Mouse (Mus musculus) forebrain, embryonic 11.5 days (tissue): Measurements from ENCODE around the gene Nlrc4. TPM values are rescaled to one million over a fixed set of nuclear protein-coding genes. Genes with fewer than 3 reads are reported as not detected.

Source experiments
- ATAC-seq: fragments of 200-750 bp; cut with Nextera tagmentation; replicated peaks from 2 replicates; pipeline ENCODE4 v1.8.0; 2017; ENCODE audit warnings: moderate TSS enrichment; ENCODE audit not compliant: low FRiP score
- DNase-seq: peaks from one replicate; pipeline ENCODE4 v3.0.0-alpha.2; 2017; ENCODE audit warnings: low spot score
- H3K27ac ChIP-seq: fragments of 300-500 bp; sonication (generic); 2 replicates; pipeline ENCODE4 v1.5.1; 2014; ENCODE audit warnings: low read depth, low read length
- H3K27me3 ChIP-seq: fragments of 300-500 bp; sonication (generic); 2 replicates; pipeline ENCODE4 v1.6.1; 2014; ENCODE audit warnings: mild to moderate bottlenecking, low read length, mixed read lengths; ENCODE audit not compliant: control insufficient read depth, insufficient read depth
- H3K36me3 ChIP-seq: fragments of 300-500 bp; sonication (generic); 2 replicates; pipeline ENCODE4 v1.6.1; 2014; ENCODE audit warnings: mild to moderate bottlenecking, low read length, moderate library complexity, mixed read lengths; ENCODE audit not compliant: control insufficient read depth, insufficient read depth
- H3K4me1 ChIP-seq: fragments of 300-500 bp; sonication (generic); replicated peaks from 2 replicates; pipeline ENCODE4 v1.6.1; 2014; ENCODE audit warnings: low read length, mixed read lengths; ENCODE audit not compliant: control insufficient read depth, insufficient read depth
- H3K4me2 ChIP-seq: fragments of 300-500 bp; sonication (generic); 2 replicates; pipeline ENCODE4 v1.6.1; 2014; ENCODE audit warnings: low read depth, mild to moderate bottlenecking, low read length, moderate library complexity, mixed read lengths; ENCODE audit not compliant: severe bottlenecking
- H3K4me3 ChIP-seq: fragments of 300-500 bp; sonication (generic); 2 replicates; pipeline ENCODE4 v1.5.1; 2014; ENCODE audit warnings: low read depth, low read length
- H3K9ac ChIP-seq: fragments of 300-500 bp; sonication (generic); 2 replicates; pipeline ENCODE4 v1.6.1; 2014; ENCODE audit warnings: low read length
- H3K9me3 ChIP-seq: fragments of 300-500 bp; sonication (generic); 2 replicates; pipeline ENCODE4 v1.6.1; 2016; ENCODE audit warnings: low read length, mixed read lengths; ENCODE audit not compliant: control insufficient read depth
- WGBS: fragments of 180-500 bp; shearing (Covaris S2); extraction: QIAGEN DNeasy Blood & Tissue Kit; methylation state at CpG from one replicate; pipeline ENCODE4 v1.1.7; 2014; 5-methylcytosine and 5-hydroxymethylcytosine counted together
- polyA plus RNA-seq: library from polyadenylated mRNA; unstranded; fragments of >200 nt; fragmentation: Nextera tagmentation; extraction: Ambion mirVana; gene quantifications from 2 replicates; pipeline ENCODE4 v1.2.1, GENCODE M21; 2014

The Nlrc4 gene
- polyA plus RNA-seq, 1 experiment from 2014 or later = 0.19 TPM

DNA sequence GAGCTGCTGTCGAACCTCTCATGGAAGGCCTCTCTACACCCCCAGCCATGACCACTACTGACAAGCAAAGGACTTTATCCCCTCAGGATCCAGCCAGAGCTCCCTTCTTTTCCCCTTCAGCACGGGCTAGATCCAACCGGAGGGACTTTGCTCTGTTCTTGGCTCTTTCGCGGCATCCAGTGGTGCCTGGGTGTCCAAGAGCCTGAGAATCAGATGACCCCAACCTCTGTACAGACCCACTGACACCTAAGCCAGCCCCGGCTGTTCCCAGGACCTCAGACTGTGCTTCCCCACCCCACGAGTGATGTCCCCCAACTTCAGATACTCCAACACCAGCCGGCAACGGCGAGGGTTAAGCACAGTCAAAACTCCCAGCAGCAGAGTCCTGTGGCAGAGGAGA, 9.2 kb downstream of the Nlrc4 start:
- Histone ChIP-seq H3K4me3 (no peak overlapping the region), H3K27me3 (no peaks in the 10 kb centered on the region), H3K36me3 (no peaks in the 10 kb centered on the region), H3K4me1 (no peaks in the 10 kb centered on the region), H3K4me2 (no peak overlapping the region), H3K9me3 (no peaks in the 10 kb centered on the region), H3K27ac (no peak overlapping the region), H3K9ac (no peak overlapping the region)
- WGBS = 92% methylated on average over 10 of the region's 10 CpGs
- DNase-seq = no peak
- no peak for ATAC-seq

DNA sequence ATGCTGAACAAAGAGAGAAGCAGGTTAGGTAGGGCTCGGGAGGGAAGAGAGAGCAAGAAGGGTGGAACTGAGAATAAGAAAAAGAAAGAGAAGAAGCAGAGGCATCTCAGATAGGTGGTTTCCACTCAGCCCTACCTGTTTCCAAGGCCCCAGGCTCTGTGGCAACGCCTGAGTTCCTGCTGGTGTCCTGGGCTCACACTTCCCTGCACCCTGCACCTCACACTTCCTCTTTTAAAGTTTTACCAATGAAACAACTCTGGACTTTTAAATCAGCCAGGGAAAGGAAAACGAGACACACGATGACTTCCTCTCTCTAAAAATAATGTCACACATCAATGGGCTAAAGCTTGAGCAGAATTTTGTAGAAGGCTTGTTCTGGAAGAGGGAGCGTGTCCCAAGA, 18.5 kb downstream of the Nlrc4 start:
- Histone ChIP-seq H3K27ac (no peak overlapping the region), H3K4me3 (no peak overlapping the region), H3K36me3 (no peaks in the 10 kb centered on the region), H3K27me3 (no peaks in the 10 kb centered on the region), H3K4me1 (no peaks in the 10 kb centered on the region), H3K9ac (no peak overlapping the region), H3K9me3 (no peaks in the 10 kb centered on the region), H3K4me2 (no peak overlapping the region)
- ATAC-seq = no peak
- no peak for DNase-seq
- 78% methylated on average over 5 of the region's 5 CpGs for WGBS

DNA sequence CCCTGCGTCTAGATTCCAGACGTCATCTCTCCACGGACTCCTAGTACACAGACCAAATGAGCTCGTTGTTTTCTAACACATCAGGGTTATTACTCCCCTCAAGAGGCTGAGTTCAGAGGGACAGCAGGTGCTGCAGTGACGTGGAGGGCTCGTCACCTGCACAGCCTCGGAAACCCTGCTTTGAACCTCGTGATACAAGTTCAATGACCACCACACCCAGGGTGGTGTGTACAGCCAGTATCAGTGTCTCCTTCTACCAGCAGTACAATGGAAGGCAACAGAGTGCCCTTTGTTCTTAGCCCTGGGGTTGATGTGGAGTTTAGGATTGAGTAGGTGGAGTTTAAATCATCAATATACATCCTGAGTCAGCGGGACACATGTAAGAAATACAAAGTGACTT, 21.2 kb downstream of the Nlrc4 start:
- ATAC-seq (no peak), DNase-seq (no peak)
- H3K4me3 ChIP-seq = no peak overlapping the region
- H3K4me2 ChIP-seq = no peak overlapping the region
- H3K36me3 ChIP-seq = no peaks in the 10 kb centered on the region
- no peak overlapping the region for H3K27ac ChIP-seq
- H3K27me3 ChIP-seq = no peaks in the 10 kb centered on the region
- WGBS = 86% methylated on average over 9 of the region's 9 CpGs
- H3K9me3 ChIP-seq = no peaks in the 10 kb centered on the region
- H3K4me1 ChIP-seq = no peaks in the 10 kb centered on the region
- no peak overlapping the region for H3K9ac ChIP-seq

- no peaks in the 10 kb centered on the region for H3K4me1 ChIP-seq
- H3K4me3 ChIP-seq = no peak overlapping the region
- no peaks in the 10 kb centered on the region for H3K36me3 ChIP-seq
- no peak overlapping the region for H3K4me2 ChIP-seq
- no peaks in the 10 kb centered on the region for H3K27me3 ChIP-seq
- H3K9me3 ChIP-seq = no peaks in the 10 kb centered on the region
- ATAC-seq (no peak), DNase-seq (no peak)
- H3K27ac ChIP-seq = no peak overlapping the region
- WGBS = 88% methylated on average over 5 of the region's 5 CpGs
- H3K9ac ChIP-seq = no peak overlapping the region
Measured at GRCm38 (mm10) chr17:74432631-74433030, 26.3 kb downstream of the Nlrc4 start.

- Histone ChIP-seq H3K9ac (no peak overlapping the region), H3K4me3 (no peak overlapping the region), H3K27me3 (no peaks in the 10 kb centered on the region), H3K27ac (no peak overlapping the region), H3K4me1 (no peaks in the 10 kb centered on the region), H3K9me3 (no peaks in the 10 kb centered on the region), H3K36me3 (no peaks in the 10 kb centered on the region), H3K4me2 (no peak overlapping the region)
- ATAC-seq = no peak
- DNase-seq = no peak
- 70% methylated on average over 13 of the region's 13 CpGs for WGBS
Measured at GRCm38 (mm10) chr17:74431481-74431880, 27.5 kb downstream of the Nlrc4 start.

DNA sequence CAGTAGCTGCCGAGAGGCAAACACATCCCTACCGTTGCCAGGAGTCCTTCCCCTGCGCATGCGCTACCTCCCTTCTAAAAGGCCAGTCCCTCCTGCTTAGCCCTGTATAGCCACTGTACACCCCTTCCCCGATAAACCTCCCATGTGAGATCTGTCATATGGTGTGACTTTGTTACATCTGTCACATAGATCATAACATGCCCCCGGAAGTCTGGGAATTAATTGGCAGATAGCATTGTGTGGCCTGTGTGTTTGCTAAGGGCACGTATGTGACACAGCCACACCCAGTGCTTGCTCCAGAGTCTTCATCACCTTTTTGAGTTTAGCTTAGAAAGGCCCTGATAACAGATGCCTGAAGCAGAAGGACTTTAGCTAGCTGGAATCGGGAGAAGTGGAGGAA, 28.9 kb downstream of the Nlrc4 start:
- no peaks in the 10 kb centered on the region for H3K9me3 ChIP-seq
- H3K27ac ChIP-seq = no peak overlapping the region
- ATAC-seq (no peak), DNase-seq (no peak)
- no peaks in the 10 kb centered on the region for H3K27me3 ChIP-seq
- WGBS = 90% methylated on average over 8 of the region's 8 CpGs
- no peaks in the 10 kb centered on the region for H3K4me1 ChIP-seq
- no peak overlapping the region for H3K9ac ChIP-seq
- H3K4me2 ChIP-seq = no peak overlapping the region
- no peaks in the 10 kb centered on the region for H3K36me3 ChIP-seq
- no peak overlapping the region for H3K4me3 ChIP-seq

- WGBS = 74% methylated on average over 12 of the region's 12 CpGs
- Histone ChIP-seq H3K36me3 (no peaks in the 10 kb centered on the region; the same call in 1 of the 2 replicates), H3K9me3 (no peaks in the 10 kb centered on the region), H3K9ac (no peak overlapping the region), H3K27me3 (no peaks in the 10 kb centered on the region), H3K4me2 (no peak overlapping the region), H3K4me3 (no peak overlapping the region), H3K4me1 (no peaks in the 10 kb centered on the region), H3K27ac (no peak overlapping the region)
- no peak for ATAC-seq
- no peak for DNase-seq
Measured at GRCm38 (mm10) chr17:74424401-74425005, 34.4 kb downstream of the Nlrc4 start.

DNA sequence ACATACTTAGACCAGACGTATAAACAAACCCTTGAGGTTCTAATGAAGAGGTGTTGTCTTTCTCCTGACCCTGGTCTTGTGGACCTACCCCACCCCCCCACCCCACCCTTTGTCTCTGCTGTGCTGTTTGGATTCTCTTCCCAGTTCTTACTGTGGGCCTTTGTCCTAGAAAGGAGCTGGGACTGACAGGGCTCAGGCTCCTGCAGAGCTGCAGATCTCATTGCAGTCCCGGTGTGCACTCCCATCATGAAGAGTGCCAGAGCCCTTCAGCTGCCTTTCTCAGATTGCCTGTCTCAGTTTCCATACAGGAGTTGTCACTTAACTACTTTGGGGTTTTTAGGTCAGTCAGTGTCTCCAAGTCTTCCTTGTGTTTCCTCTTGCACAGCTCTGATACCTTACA, 38.3 kb downstream of the Nlrc4 start:
- Histone ChIP-seq H3K9me3 (no peaks in the 10 kb centered on the region), H3K36me3 (no peaks in the 10 kb centered on the region; the same call in 1 of the 2 replicates), H3K4me1 (no peaks in the 10 kb centered on the region), H3K9ac (no peak overlapping the region), H3K4me2 (no peak overlapping the region), H3K27me3 (no peaks in the 10 kb centered on the region), H3K27ac (no peak overlapping the region), H3K4me3 (no peak overlapping the region)
- DNase-seq (no peak), ATAC-seq (no peak)
- WGBS = 57% methylated on average over 2 of the region's 2 CpGs

GRCm38 (mm10) chr17:74418171-74418570, 40.8 kb downstream of the Nlrc4 start:
- Histone ChIP-seq H3K36me3 (no peaks in the 10 kb centered on the region; the same call in 1 of the 2 replicates), H3K27ac (no peak overlapping the region), H3K9me3 (no peaks in the 10 kb centered on the region), H3K27me3 (no peaks in the 10 kb centered on the region), H3K4me3 (no peak overlapping the region), H3K9ac (no peak overlapping the region), H3K4me1 (no peaks in the 10 kb centered on the region), H3K4me2 (no peak overlapping the region)
- DNase-seq (no peak), ATAC-seq (no peak)
- 42% methylated on average over 4 of the region's 4 CpGs for WGBS
